Mouse (Mus musculus): Measurements from ENCODE around the gene Litaf.
A peak's percentile ranks its signal among the peaks of the same experiment; 100 is the strongest.

Gene Litaf

GRCm38 (mm10) chr16:11066029-11066832, at the start of gene Litaf:
Gene Litaf (minus strand): TSS chr16:11066157.
- peak; percentile 98 to 99 for DNase-seq

GRCm38 (mm10) chr16:11109198-11109740, 43.3 kb upstream of the Litaf start:
- no peak for DNase-seq

GRCm38 (mm10) chr16:11104905-11105304, 38.9 kb upstream of the Litaf start:
- DNase-seq: no peak

- no peak for DNase-seq
Observed at GRCm38 (mm10) chr16:11097301-11097700, 31.3 kb upstream of the Litaf start.

- no peak for DNase-seq
Observed at GRCm38 (mm10) chr16:11093717-11094386, 27.9 kb upstream of the Litaf start.

- DNase-seq: no peak
Observed at GRCm38 (mm10) chr16:11092523-11092922, 26.6 kb upstream of the Litaf start.

GRCm38 (mm10) chr16:11092061-11092460, 26.1 kb upstream of the Litaf start:
- DNase-seq: peak in 1 of 2 experiments; percentile 21

GRCm38 (mm10) chr16:11090836-11091570, 25.0 kb upstream of the Litaf start:
- DNase-seq: no peak

GRCm38 (mm10) chr16:11086856-11087588, 21.1 kb upstream of the Litaf start:
- DNase-seq: peak in 1 of 2 experiments; percentile 35

GRCm38 (mm10) chr16:11086299-11086698, 20.3 kb upstream of the Litaf start:
- DNase-seq: no peak

- no peak for DNase-seq
Observed at GRCm38 (mm10) chr16:11084181-11084580, 18.2 kb upstream of the Litaf start.

GRCm38 (mm10) chr16:11078216-11078869, 12.4 kb upstream of the Litaf start:
- no peak for DNase-seq

- DNase-seq: no peak
Observed at GRCm38 (mm10) chr16:11077601-11078201, 11.7 kb upstream of the Litaf start.

GRCm38 (mm10) chr16:11073060-11073459, 7.1 kb upstream of the Litaf start:
- DNase-seq: no peak

- no peak for DNase-seq
Observed at GRCm38 (mm10) chr16:11072454-11072853, 6.5 kb upstream of the Litaf start.

GRCm38 (mm10) chr16:11071887-11072286, 5.9 kb upstream of the Litaf start:
- DNase-seq: no peak

- DNase-seq: no peak
Observed at GRCm38 (mm10) chr16:11071176-11071575, 5.2 kb upstream of the Litaf start.

GRCm38 (mm10) chr16:11069710-11070420, 3.9 kb upstream of the Litaf start:
- DNase-seq: peak; percentile 30 to 47

- no peak for DNase-seq
Observed at GRCm38 (mm10) chr16:11069271-11069670, 3.3 kb upstream of the Litaf start.

- DNase-seq: no peak
Observed at GRCm38 (mm10) chr16:11068666-11069065, 2.7 kb upstream of the Litaf start.

- peak; percentile 72 to 81 for DNase-seq
Observed at GRCm38 (mm10) chr16:11066833-11067191, 855 bp upstream of the Litaf start.
